Mouse (Mus musculus) thymus, adult 2 months (tissue): ENCODE results near the gene Nfs1.

ENCODE experiments used
- CTCF ChIP-seq: fragments of 200-500 bp; IDR thresholded peaks from 2 replicates; pipeline ENCODE4 v1.5.1; 2012; ENCODE audit warnings: mild to moderate bottlenecking, control low read depth, low read length, moderate library complexity, borderline replicate concordance; ENCODE audit not compliant: control insufficient read depth, poor library complexity, insufficient read depth; ENCODE audit errors: extremely low read depth
- POLR2A ChIP-seq: fragments of 200-500 bp; IDR thresholded peaks from 2 replicates; pipeline ENCODE4 v1.6.1; 2012; ENCODE audit warnings: mild to moderate bottlenecking, low read length, control low read depth, moderate library complexity; ENCODE audit not compliant: control insufficient read depth, poor library complexity, insufficient read depth; ENCODE audit errors: extremely low read depth

GRCm38 (mm10) chr2:156078421-156079182 is 65.4 kb downstream of the Nfs1 start:
- TF ChIP-seq CTCF (no peak), POLR2A (no peak)
